Mouse (Mus musculus) mature B cell (primary cell): Measurements from ENCODE around the gene Cdk1.
"Not testable (repeated sequence)": the region's sequence is repeated elsewhere in the genome, so short reads cannot be mapped to it uniquely, and the experiment has no call there.

Experiments
- in situ Hi-C: fragments of 300-500 bp; cut with MboI; formaldehyde crosslinking; loops from 2 replicates; pipeline ENCODE4 v1.14.3; 2019

The Cdk1 gene

DNA sequence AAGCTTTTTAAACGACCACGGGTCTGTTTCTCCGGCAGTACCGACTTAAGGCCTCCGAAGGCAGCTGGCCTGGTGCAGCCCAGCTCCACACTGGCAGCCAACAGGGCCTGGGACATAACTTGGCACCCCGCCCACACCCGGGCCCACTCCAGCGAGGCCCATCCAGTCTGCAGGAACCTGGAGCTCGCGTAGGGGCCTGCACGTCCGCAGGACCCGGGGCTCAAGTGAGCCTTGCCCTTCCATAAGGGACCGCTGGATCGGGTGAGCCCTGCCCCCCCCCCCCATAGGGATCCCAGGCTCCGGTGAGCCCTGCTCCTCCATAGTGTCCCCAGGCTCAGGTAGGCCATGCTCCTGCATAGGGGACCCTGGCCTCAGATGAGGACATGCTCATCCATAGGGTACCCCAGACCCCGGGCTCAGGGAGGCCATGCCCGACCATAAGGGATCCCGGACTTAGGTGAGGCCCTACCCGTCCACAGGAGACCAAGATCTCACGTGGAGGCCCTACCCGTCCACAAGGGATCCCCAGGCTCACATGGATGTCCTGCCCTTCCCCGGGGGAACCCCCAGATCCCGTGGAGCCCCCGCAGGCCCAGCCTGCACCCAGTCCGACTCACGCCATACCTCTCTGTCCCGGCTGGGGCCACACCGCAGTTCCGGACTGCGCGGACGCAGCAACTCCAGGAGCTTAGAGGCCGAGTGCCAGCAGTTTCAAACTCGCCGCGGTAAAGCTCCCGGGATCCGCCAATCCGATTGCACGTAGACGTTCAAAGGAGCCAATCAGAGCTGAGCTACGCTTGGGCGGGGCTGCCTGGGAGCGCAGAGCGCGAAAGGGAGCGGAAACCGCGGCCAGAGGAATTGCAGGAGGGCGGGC, at the start of gene Cdk1:
Gene Cdk1, minus strand, starts transcription at position 727 of the 874 bp plus-strand sequence.
- in situ Hi-C loops, result no loop called here

DNA sequence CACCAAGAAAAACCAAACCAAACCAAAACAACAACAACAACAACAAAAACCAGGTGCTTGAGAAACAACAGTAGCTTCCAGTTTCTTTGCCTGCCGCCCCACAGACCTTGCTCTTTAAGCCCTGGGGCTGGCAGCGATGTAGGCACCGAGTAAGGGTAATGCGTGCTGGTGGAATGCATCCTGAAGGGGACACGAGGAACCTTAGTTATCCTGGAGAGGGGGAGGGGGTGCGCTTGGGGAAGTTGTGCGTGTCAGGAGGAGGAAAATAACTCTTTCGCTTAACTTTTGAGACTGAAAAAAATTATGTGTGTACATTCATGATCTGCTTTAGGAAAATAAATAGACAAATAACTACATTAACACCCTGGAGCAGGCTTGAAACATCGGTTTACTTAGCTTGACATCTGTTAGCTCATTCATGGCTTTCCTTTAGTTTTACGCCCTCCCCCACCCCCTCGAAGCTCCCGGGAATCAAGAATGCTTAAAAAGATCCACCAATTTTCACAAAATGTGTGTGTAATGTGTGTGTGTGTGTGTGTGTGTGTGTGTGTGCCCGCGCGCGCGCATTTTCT, 47.2 kb upstream of the Cdk1 start:
- in situ Hi-C loops, result no loop called here

DNA sequence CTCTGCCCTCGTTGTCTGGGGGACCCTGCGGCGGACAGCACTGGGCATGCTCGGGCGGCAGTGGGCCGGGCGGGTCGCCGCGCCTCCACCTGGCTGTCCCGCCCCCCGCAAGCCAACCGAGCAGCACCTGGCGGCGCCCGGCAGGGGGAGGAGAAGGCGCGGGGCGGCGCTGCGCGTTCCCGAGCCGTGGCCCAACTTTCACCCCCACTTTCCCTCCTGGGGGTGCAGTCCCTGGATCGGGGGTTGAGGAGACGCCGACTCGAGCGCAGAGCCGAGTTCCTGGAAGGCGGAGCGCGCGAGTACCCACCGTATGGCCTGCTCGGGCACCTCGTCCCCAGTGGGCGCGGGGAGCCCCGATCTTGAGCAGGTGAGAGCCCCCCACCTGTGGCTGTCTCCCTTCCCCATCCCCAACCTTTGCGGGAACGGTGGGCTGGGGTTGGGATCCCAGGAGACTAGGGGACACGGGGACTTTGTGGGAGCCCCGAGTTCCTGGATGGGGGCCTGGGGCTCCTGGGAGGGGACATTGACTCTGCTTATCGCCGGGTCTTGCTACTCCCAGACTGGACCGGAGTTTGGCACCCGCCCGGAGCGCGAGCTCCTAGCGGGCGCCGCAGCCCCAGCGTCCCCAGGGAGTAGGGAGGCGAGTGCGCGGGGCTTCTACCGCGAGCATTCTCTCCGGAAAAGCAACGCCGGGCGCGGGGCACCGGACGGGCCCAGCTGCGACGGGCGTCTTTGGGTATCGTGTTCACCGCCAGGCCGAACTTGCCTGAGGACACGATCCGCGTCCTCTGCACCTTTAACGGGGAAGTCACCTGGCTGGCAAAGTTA, 46.2 kb upstream of the Cdk1 start, which contains the start of gene Ank3:
Gene Ank3, plus strand, starts transcription at position 11 of the 828 bp plus-strand sequence.
- in situ Hi-C loops, result no loop called here

DNA sequence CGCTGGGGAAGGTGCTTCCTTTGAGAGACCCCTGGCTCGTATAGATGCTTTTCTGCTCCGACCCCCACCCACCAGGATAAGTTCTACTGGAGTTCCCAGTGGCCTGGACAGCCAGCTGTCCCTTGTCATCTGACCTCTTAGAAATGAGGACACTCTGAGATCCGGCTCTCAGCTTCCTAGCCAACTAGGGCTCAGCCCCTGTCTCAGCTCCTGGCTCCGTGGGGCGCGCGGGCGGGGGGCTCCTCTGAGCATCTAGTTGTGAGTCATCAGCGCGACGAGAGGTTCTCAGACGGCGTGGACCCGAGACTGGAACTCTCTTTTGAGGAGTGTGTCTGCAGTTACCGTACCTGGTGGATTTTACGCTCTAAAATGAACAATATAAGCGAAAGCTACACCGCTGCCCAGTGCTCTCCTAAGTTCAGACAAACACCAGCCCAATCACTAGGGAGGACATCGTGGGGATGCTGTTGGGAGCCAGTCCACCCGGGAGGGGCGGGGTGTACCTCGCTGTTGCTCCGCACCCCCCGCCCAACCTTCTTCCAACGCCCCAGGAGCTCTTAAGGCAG, 45.5 kb upstream of the Cdk1 start:
- in situ Hi-C loops, result no loop called here

DNA sequence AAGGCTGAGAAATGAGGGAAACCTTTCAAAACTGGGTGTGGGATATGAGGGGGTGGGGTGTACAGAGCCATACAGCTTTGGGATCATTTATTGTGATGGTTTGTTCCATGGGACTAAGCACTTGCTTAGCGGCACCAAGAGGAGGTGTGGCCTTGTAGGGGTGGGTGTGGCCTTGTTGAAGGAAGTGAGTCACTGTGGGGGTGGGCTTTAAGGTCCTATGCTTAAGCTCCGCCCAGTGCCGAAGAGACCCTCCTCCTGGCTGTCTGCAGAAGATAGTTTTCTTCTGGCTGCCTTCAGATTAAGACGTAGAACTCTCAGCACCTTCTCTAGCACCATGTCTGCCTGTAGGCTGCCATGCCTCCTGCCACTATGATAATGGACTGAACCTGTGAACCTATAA, 36.8 kb upstream of the Cdk1 start:
- in situ Hi-C loops, result no loop called here

DNA sequence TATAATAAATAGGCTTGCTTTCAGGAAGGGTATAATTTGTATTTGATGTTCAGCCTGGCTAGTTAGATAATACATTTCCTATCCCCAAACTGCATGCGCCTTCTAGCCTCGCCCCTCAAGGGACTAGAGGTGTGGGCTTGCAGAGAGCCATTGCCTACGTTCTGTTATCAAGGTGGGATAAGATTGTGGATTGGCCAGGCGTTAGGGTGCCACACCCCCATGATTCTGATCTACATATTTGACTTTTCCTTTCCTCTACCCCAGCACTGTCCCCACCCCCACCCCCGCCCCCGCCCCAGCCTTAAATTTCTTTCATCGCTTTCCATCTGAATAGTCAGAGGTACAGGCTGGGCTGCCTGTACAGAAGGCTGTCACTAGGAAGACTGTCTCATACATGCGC, 34.0 kb upstream of the Cdk1 start:
- in situ Hi-C loops, result no loop called here

DNA sequence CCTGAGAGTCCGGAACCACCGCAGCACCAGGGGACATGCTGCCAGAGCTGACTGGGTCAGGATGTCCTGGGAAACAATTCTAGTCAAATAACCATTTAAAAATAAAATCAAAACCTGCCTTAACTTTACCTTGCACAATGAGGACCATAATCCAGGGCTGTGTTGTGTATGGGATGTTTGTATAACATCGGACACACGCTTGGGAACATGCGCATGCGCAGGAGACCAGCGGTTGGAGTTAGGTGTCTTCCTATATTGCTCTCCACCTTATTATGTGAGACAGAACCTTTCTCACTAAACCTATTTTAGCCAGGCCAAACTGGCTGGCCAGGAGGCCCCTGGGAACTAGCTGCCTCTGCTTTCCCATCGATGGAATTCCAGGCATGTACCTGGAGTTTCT, 32.4 kb upstream of the Cdk1 start:
- in situ Hi-C loops, result no loop called here

DNA sequence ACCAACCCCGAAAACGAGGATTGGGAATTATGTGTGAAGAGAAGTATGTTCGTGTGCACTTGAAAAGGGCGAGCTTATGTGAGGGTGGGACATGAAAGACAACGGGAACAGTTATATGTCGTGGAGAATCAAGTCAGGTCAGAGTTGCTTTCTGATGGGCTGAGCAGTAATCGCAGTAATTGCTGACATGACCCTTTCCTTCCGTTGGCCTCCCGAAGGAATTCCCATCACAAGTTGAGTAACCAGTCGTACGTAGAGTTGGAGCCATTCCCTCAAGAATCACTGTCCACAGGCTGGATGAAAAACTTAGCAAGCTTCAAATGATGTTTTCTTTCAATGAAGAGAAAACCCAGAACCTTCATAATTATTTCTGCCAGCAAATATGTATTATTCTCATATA, 31.9 kb upstream of the Cdk1 start:
- in situ Hi-C loops, result no loop called here

DNA sequence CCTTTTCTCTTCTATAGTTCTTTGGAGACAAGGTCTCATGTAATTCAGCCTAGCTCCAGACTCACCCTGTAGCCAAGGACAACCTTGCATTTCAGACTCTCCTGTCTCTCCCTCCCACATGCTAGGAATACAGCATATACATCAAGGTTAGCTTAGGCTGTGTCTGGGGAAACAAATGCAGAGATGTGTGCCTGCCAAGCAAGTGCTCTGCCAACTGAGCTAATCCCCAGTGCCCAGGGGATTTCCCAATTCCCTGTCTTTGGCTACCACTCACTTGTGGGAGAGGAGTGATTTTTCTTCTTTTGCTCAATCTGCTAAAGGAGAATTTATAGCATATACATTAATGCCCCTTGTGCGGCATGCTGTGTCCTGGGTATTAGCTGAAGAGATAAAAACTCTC, 30.4 kb upstream of the Cdk1 start:
- in situ Hi-C loops, result no loop called here

DNA sequence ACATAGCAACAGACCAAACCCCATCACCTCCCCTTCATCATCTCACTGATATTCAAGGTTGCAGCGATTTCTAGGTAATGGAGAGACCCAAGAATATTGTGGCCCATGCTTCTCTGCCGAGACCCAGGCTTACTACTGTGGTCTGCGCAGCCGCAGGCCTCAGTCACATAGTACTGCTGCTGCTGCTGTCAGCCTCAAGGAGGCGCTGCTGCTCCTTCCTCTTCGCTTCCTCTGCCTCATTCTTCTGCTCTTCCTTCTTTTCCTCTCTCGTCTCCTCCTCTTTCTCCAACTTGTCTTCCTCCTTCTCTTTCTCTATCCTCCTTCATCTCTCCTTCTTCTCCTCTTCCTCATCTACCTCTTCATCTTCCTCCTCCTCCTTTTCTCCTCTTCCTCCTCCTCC, 22.4 kb upstream of the Cdk1 start:
- in situ Hi-C loops, result no loop called here

DNA sequence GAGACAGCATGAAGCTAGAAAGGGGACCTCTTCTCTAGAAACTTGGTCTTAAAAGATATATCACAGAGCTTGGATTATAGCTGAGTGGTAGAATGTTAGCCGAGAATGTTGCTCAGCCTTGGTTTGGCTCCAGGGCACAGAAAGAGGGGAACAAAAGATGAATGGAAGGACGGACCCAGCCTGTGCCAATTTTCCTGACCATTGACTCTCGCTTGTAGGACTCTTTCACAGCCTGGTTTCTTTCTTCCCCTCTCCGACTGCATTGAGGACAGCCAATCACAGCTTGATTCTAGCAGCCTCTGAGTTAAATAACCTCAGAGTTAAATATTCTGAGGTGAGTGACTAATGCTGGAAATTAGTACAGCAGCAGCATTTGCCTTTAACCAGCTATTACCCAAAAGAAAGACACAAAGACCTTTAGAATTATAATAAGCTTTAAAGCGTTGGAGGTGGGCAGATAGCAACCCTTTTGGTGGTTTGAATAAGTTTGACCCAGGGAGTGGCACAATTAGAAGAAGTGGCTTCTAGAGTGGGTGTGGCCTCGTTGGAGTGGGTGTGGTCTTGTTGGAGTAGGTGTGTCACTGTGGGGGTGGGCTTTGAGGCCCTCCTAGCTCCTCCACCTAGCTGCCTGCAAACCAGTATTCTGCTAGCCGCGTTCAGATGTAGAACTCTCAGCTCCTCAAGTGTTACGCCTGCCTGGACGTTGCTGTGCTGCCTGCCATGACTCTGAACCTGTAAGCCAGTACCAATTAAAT, 21.2 kb upstream of the Cdk1 start:
- in situ Hi-C loops, result no loop called here

DNA sequence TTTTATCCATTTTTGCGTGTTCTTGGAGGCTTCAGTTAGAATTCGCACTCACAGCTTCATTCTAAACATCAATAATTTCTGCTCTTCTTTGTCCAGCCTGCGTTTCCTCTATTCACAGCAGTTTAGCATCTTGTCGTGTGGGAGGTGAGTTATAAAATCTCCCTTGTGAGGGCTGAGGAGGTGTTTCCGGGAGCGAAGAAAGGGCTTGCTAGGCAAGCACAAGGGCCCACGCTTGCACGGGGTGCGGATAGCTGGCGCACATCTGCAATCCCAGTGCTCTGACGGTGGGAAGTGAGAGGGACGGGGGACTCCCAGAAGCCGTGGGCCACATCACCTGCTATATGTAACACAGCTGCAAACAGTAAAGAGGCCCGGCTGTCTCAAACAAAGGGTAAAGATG, 19.3 kb upstream of the Cdk1 start:
- in situ Hi-C loops, result no loop called here

DNA sequence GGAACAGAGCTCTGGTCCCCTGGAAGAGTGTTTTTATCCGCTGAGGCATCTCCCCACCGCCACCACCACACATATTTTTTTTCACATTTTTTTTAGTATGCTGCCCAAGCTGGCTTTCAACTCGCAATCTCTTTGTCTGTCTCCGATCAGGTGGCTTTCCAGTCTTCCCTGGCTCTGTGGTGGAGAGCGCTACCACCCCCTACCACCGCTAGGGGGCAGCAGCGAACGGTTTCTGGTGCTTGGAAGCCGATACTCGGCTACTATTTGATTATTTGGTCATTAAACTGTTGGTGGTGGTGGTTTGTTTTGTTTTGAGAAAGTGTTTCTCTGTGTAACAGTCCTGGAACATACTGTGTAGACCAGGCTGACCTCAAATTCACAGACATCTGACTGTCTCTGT, 18.7 kb upstream of the Cdk1 start:
- in situ Hi-C loops, result no loop called here

DNA sequence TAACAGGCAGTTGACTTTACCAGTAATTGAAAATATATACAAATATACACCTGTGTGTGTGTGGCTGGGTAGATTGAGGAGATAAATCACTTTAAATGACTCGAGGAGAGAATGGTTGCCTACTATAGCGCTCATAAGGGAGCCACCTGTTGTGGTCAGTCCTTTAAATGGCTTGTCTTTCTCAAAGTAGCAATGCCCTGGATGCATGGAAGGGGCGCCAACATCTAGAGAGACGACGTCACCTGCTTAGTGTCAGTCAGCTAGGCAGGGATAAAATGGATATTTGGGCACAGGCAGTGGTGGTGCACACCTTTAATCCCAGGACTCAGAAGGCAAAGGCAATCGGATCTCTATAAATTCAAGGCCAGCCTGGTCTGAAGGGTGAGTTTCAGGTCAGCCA, 16.6 kb upstream of the Cdk1 start:
- in situ Hi-C loops, result no loop called here

DNA sequence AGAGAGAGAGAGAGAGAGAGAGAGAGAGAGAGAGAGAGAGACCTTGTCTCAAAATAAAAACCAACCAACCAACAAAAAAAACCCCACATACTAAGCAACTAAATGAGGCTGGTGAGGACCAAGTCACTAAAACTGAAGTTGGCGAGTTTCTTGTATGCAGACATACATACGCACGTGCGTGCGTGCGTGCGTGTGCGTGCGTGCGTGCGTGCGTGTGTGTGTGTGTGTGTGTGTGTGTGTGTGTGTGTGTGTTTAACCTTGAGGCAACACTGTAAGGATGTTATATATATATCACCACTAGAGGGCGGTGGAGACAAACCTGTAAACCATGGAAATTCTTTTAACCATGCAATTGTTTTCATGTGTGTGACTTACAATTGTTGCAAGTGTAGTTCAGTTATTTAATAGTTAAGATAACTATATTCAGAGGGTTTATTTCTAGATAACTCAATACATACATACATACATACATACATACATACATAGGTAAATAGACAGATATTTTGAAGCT, 14.2 kb upstream of the Cdk1 start:
- in situ Hi-C loops, result no loop called here

DNA sequence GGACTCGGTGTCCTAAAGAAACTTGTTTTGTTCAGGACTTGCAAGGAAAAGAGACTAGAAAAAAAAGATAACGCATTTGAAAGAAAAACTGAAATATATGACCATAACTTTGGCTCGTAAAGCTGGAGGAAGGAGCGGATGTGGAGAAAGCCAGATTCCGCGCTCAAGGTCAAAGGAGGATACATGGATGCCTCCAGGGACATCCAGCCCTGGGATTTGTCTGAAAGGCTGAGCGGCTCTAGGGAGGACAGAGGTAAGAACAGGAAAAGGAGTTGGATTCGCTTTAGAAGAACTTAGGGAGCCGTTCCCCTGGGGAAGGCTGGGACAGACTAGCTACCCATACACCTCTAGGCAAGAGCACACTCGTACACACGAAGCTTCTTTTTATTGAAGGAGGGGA, 13.5 kb upstream of the Cdk1 start:
- in situ Hi-C loops, result no loop called here

DNA sequence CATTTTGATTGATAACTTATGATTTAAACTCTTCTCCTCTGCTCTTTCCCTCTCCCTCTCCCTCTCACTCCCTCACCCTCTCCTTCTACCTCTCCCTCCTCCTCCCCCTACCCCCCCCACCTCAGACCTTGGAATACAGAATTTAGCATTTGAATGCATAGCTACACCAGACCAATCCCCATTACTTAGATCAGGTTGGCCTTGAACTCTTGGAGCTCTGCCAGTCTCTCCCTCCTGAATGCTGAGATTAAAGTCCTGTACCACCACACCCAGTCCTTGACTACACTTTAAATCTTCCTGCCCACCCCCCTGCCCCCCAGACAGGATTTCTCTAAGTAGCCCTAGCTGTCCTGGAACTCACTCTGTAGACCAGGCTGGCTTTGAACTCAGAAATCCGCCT, 6.9 kb upstream of the Cdk1 start:
- in situ Hi-C loops, result no loop called here

DNA sequence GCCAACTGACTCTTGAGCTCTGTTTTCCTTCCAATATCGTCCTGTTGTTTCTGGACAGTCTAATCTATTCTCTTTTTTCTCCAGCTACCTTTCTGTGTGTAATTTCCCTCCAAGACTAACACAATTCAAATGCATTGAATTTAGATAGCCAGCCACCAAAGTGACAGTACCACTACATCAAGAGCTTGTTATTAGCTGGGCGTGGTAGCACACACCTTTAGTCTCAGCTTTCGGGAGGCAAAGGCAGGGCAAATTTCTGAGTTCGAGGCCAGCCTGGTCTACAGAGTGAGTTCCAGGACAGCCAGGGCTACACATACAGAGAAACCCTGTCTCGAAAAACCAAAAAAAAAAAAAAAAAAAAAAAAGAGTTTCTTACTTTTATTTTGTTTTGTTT, 345 bp upstream of the Cdk1 start:
- in situ Hi-C loops, result not testable (repeated sequence)

DNA sequence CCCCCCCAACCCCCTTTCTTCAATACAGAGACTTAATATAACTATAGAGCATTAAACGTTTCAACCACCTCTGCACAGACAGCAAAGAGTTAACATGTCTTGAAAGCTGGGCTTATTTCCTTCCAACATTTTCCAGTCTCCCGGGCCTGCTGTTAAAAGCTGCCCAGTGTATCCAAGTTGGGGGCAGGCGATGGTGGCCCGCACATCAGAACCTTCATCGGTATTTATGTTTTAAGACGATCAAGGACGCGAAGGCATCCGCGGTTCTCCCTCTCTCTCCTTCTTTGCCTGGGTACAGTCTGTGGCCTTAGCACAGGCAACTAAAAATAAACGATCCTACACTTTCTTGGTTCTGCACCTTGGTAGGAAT, 911 bp downstream of the Cdk1 start:
- in situ Hi-C loops, result no loop called here

DNA sequence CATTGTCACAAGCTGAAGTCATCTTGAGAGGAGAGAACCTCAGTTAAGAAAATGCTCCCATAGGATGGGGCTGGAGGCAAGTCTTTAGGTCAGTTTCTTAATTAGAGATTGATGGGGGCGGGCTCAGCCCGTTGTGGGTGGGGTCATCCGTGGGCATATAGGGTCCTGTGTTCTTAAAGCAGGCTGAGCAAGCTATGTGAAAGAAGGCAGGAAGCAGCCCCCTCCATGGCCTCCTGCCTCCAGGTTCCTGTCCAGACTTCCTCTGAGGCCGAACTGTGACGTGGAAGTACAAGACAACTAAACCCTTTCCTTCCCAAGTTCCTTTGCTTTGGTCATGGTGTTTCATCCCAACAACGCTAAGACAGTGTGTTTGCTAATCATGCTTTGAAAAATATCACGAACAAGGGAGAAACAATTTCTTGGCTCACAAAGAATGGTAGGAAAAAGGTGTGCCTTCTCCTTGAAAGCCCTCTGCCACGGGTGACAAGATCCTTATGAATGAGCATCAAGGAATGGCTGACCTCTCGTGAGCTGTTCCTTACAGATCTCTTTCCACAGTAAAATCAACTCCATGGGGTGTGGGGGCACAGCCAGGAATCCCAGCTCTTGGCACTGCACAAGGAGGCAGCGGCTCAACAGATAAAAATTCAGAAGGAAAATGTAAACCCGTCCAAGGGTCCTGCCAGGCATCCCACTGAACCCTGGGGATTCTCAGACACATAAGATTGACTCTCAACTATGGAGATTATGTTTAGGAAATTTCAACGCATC, 1.5 kb downstream of the Cdk1 start:
- in situ Hi-C loops, result no loop called here

DNA sequence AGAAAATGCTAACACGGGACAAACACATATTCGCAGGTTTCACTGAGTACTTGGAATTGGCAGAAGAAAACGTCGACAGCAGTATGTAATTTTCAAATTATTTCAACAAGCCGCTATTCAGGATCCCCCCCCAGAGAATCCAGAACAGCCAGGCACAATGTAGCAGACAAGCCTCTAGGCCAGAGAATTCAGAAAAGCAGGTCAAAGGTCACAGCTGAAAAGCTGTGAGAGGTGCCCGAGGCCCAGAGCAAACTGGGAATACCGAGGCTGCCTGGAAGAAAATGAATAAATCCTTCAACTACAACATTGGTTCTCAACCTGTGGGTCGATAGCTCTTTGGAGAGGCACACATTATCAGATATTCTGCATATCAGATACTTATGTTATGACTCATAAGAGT, 4.5 kb downstream of the Cdk1 start:
- in situ Hi-C loops, result no loop called here
